Mouse (Mus musculus): ENCODE data around the gene Ascl3. TPM values are rescaled to one million over a fixed set of nuclear protein-coding genes. Genes with fewer than 3 reads are reported as not detected.
A peak's percentile ranks its signal among the peaks of the same experiment; 100 is the strongest.

The Ascl3 gene
- 0.22 TPM in 1 of 2 replicates, not detected in the other for polyA plus RNA-seq (2015; fragmentation: Nextera tagmentation; extraction: Ambion mirVana)

GRCm38 (mm10) chr7:109731626-109732025, at the start of gene Ascl3:
Gene Ascl3 (minus strand): TSS chr7:109731726.
- H3K9me3 ChIP-seq (replicated peaks; ENCODE audit: control insufficient read depth, low read length) = no peaks in the 10 kb centered on the region
- WGBS = 91% methylated on average over 5 of the region's 5 CpGs
- no peak within 1 kb of the TSS for H3K27ac ChIP-seq (ENCODE audit: low read length)
- peaks cover 17% of the 10 kb centered on the region for H3K36me3 ChIP-seq (ENCODE audit: control insufficient read depth, insufficient read depth)
- no peak within 1 kb of the TSS for H3K4me3 ChIP-seq (ENCODE audit: low read length)
- H3K9ac ChIP-seq (ENCODE audit: low read length) = no peak within 1 kb of the TSS
- H3K4me2 ChIP-seq (ENCODE audit: low read depth, low read length) = no peak within 1 kb of the TSS
- no peak for ATAC-seq (replicated peaks; ENCODE audit: extremely low read depth, insufficient read depth, low FRiP score)
- H3K27me3 ChIP-seq (ENCODE audit: control insufficient read depth, insufficient read depth, low read length) = no peaks in the 10 kb centered on the region
- peaks cover 2% of the 10 kb centered on the region; the same call in 1 of the 2 replicates for H3K4me1 ChIP-seq (ENCODE audit: control insufficient read depth, insufficient read depth, low read length)

DNA sequence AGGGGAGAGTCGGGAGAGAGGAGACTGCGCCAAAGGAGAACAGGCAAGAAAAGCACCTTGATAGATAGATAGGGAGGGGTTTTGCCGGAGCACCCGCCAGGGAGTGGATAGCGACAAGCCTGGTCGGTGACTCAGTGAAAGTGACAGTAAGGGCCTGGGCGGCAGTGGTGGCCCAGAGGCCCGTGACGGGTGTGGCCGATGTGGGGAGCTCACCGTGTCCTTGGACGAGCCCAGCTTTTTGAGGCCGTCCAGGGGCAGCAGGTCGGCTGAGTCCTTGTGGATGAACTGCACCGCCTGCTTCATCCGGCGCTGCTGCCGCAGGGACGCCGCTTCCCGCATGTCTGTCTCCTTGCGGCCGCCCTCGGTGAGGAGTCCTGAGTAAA, 49.6 kb upstream of the Ascl3 start:
- Histone ChIP-seq H3K4me1 (ENCODE audit: control insufficient read depth, insufficient read depth, low read length) (peaks cover 11% of the 10 kb centered on the region), H3K9ac (ENCODE audit: low read length) (peak overlapping the region; percentile 51), H3K9me3 (replicated peaks; ENCODE audit: control insufficient read depth, low read length) (no peaks in the 10 kb centered on the region), H3K27ac (ENCODE audit: low read length) (no peak overlapping the region), H3K27me3 (ENCODE audit: control insufficient read depth, insufficient read depth, low read length) (peaks cover 47% of the 10 kb centered on the region), H3K4me3 (ENCODE audit: low read length) (peak overlapping the region; percentile 48), H3K4me2 (ENCODE audit: low read depth, low read length) (peak overlapping the region; percentile 80), H3K36me3 (ENCODE audit: control insufficient read depth, insufficient read depth) (no peaks in the 10 kb centered on the region)
- WGBS = 2% methylated on average over 24 of the region's 24 CpGs
- ATAC-seq (replicated peaks; ENCODE audit: extremely low read depth, insufficient read depth, low FRiP score) = peak; percentile 47; the same call in 1 of the 2 replicates

DNA sequence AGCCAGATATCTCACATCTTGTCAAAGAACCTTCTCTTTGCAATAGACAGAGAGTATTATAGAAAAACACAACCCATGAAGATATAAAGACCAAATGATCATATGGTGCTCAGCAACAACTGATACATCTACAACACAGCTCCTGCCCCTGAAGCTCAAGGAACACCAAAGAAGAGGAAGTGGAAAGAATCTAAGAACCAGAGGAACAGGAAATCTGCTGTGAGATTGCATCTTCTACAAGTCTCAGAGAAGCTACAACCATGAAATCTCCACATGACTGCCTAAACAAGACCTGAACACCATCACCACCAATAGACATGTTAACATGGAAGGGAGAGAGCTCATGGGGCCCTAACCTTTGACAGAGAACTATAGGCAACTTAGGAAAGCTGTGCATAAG, 40.7 kb upstream of the Ascl3 start:
- H3K9ac ChIP-seq (ENCODE audit: low read length) = no peak overlapping the region
- H3K27ac ChIP-seq (ENCODE audit: low read length) = no peak overlapping the region
- no peaks in the 10 kb centered on the region for H3K27me3 ChIP-seq (ENCODE audit: control insufficient read depth, insufficient read depth, low read length)
- no peak overlapping the region for H3K4me2 ChIP-seq (ENCODE audit: low read depth, low read length)
- H3K4me3 ChIP-seq (ENCODE audit: low read length) = no peak overlapping the region
- no peaks in the 10 kb centered on the region for H3K9me3 ChIP-seq (replicated peaks; ENCODE audit: control insufficient read depth, low read length)
- no peaks in the 10 kb centered on the region for H3K36me3 ChIP-seq (ENCODE audit: control insufficient read depth, insufficient read depth)
- no peak for ATAC-seq (replicated peaks; ENCODE audit: extremely low read depth, insufficient read depth, low FRiP score)
- no peaks in the 10 kb centered on the region for H3K4me1 ChIP-seq (ENCODE audit: control insufficient read depth, insufficient read depth, low read length)

GRCm38 (mm10) chr7:109768699-109769383, 37.3 kb upstream of the Ascl3 start:
- no peaks in the 10 kb centered on the region for H3K36me3 ChIP-seq (ENCODE audit: control insufficient read depth, insufficient read depth)
- H3K4me3 ChIP-seq (ENCODE audit: low read length) = no peak overlapping the region
- H3K4me1 ChIP-seq (ENCODE audit: control insufficient read depth, insufficient read depth, low read length) = no peaks in the 10 kb centered on the region
- H3K9me3 ChIP-seq (replicated peaks; ENCODE audit: control insufficient read depth, low read length) = no peaks in the 10 kb centered on the region
- no peak overlapping the region for H3K27ac ChIP-seq (ENCODE audit: low read length)
- ATAC-seq (replicated peaks; ENCODE audit: extremely low read depth, insufficient read depth, low FRiP score) = no peak
- WGBS = 24% methylated on average over 2 of the region's 2 CpGs
- no peaks in the 10 kb centered on the region for H3K27me3 ChIP-seq (ENCODE audit: control insufficient read depth, insufficient read depth, low read length)
- H3K9ac ChIP-seq (ENCODE audit: low read length) = no peak overlapping the region
- H3K4me2 ChIP-seq (ENCODE audit: low read depth, low read length) = no peak overlapping the region

DNA sequence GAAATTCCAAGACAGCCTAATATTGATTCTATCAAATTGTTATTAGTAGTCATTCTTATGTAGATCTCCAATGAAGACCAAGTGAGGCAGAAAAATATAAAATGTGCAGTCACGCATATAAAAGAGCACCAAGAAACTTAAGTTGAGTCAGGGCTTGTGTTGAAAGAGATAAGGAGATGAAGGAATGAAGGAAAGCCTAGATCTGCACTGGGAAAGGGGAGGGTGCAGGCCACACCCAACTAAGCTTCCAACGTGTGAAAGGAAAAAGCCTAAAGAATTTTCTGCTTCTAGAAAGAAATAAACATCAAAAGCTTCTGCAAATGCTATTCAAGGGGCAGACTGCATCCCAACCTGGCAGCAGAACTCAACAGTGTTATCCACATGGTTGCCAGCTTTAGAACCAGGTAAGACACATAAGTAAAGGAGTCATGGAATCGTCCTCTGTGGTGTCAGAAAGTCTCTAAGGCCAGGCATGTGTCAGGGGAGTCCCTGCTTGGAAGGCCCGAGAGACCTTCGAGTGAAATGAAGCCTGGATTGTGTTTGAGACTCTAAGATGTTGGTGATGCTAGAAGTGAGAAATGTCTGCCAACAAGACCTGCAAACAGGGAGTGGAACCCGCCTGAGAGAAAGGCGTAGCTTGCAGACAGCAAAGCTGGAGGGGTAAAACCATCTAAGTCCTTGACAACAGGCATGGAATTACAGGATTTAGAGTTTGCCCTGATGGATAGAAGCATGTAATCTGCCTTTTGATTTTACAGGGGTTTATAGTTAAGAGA, 36.2 kb upstream of the Ascl3 start:
- H3K9ac ChIP-seq (ENCODE audit: low read length) = no peak overlapping the region
- H3K36me3 ChIP-seq (ENCODE audit: control insufficient read depth, insufficient read depth) = no peaks in the 10 kb centered on the region
- WGBS = 80% methylated on average over 7 of the region's 7 CpGs
- no peak overlapping the region for H3K4me2 ChIP-seq (ENCODE audit: low read depth, low read length)
- H3K27ac ChIP-seq (ENCODE audit: low read length) = no peak overlapping the region
- no peaks in the 10 kb centered on the region for H3K4me1 ChIP-seq (ENCODE audit: control insufficient read depth, insufficient read depth, low read length)
- no peaks in the 10 kb centered on the region for H3K9me3 ChIP-seq (replicated peaks; ENCODE audit: control insufficient read depth, low read length)
- no peaks in the 10 kb centered on the region for H3K27me3 ChIP-seq (ENCODE audit: control insufficient read depth, insufficient read depth, low read length)
- no peak overlapping the region for H3K4me3 ChIP-seq (ENCODE audit: low read length)
- ATAC-seq (replicated peaks; ENCODE audit: extremely low read depth, insufficient read depth, low FRiP score) = no peak

- H3K27ac ChIP-seq (ENCODE audit: low read length) = no peak overlapping the region
- no peak overlapping the region for H3K4me3 ChIP-seq (ENCODE audit: low read length)
- no peak for ATAC-seq (replicated peaks; ENCODE audit: extremely low read depth, insufficient read depth, low FRiP score)
- no peaks in the 10 kb centered on the region for H3K4me1 ChIP-seq (ENCODE audit: control insufficient read depth, insufficient read depth, low read length)
- H3K27me3 ChIP-seq (ENCODE audit: control insufficient read depth, insufficient read depth, low read length) = no peaks in the 10 kb centered on the region
- H3K4me2 ChIP-seq (ENCODE audit: low read depth, low read length) = no peak overlapping the region
- 63% methylated on average over 2 of the region's 2 CpGs for WGBS
- H3K9ac ChIP-seq (ENCODE audit: low read length) = no peak overlapping the region
- H3K9me3 ChIP-seq (replicated peaks; ENCODE audit: control insufficient read depth, low read length) = no peaks in the 10 kb centered on the region
- H3K36me3 ChIP-seq (ENCODE audit: control insufficient read depth, insufficient read depth) = no peaks in the 10 kb centered on the region
Measured at GRCm38 (mm10) chr7:109764009-109764408, 32.5 kb upstream of the Ascl3 start.

- no peak for ATAC-seq (replicated peaks; ENCODE audit: extremely low read depth, insufficient read depth, low FRiP score)
- H3K27me3 ChIP-seq (ENCODE audit: control insufficient read depth, insufficient read depth, low read length) = no peaks in the 10 kb centered on the region
- H3K4me3 ChIP-seq (ENCODE audit: low read length) = no peak overlapping the region
- peaks cover 7% of the 10 kb centered on the region for H3K4me1 ChIP-seq (ENCODE audit: control insufficient read depth, insufficient read depth, low read length)
- 100% methylated on average over 3 of the region's 3 CpGs for WGBS
- H3K9me3 ChIP-seq (replicated peaks; ENCODE audit: control insufficient read depth, low read length) = no peaks in the 10 kb centered on the region
- no peak overlapping the region for H3K27ac ChIP-seq (ENCODE audit: low read length)
- H3K36me3 ChIP-seq (ENCODE audit: control insufficient read depth, insufficient read depth) = no peaks in the 10 kb centered on the region
- no peak overlapping the region for H3K9ac ChIP-seq (ENCODE audit: low read length)
- no peak overlapping the region for H3K4me2 ChIP-seq (ENCODE audit: low read depth, low read length)
Measured at GRCm38 (mm10) chr7:109756291-109756690, 24.8 kb upstream of the Ascl3 start.

DNA sequence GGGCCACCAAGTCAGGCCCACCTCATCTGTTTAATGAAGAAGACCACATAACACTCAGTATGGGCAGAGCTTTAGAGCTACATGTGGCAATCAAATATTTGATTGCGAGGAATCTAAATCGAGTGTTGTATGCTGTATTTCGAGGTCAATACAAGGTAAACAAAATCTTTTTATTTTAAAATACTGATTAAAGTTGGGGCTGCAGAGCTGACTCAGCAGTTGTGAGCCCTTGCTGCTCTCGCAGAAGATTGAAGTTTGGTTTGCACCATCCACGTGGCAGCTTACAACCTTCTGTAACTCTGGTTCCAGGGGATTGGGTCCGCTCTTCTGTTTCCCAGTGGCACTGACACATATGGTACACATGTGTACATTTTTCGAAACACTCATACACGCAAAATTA, 22.5 kb upstream of the Ascl3 start:
- WGBS = 90% methylated on average over 8 of the region's 8 CpGs
- ATAC-seq (replicated peaks; ENCODE audit: extremely low read depth, insufficient read depth, low FRiP score) = no peak

More for the DNA sequence above, 22.5 kb upstream of the Ascl3 start:
- no peaks in the 10 kb centered on the region for H3K27me3 ChIP-seq (ENCODE audit: control insufficient read depth, insufficient read depth, low read length)
- H3K4me1 ChIP-seq (ENCODE audit: control insufficient read depth, insufficient read depth, low read length) = peaks cover 14% of the 10 kb centered on the region
- H3K9me3 ChIP-seq (replicated peaks; ENCODE audit: control insufficient read depth, low read length) = no peaks in the 10 kb centered on the region
- no peak overlapping the region for H3K9ac ChIP-seq (ENCODE audit: low read length)
- H3K36me3 ChIP-seq (ENCODE audit: control insufficient read depth, insufficient read depth) = no peaks in the 10 kb centered on the region
- H3K27ac ChIP-seq (ENCODE audit: low read length) = no peak overlapping the region
- no peak overlapping the region for H3K4me3 ChIP-seq (ENCODE audit: low read length)
- no peak overlapping the region for H3K4me2 ChIP-seq (ENCODE audit: low read depth, low read length)
